Mouse (Mus musculus) urinary bladder, adult 2 months (tissue): Measurements from ENCODE around the gene Sipa1l3. TPM values are rescaled to one million over a fixed set of nuclear protein-coding genes. Genes with fewer than 3 reads are reported as not detected.

ENCODE experiments used
- DNase-seq: peaks from one replicate; pipeline ENCODE4 v3.0.0; 2022; ENCODE audit warnings: low spot score
- polyA plus RNA-seq: library from polyadenylated mRNA; depleted of rRNA; stranded (reverse); fragments of >200 nt; gene quantifications from 2 replicates; pipeline ENCODE4 v1.2.3, GENCODE M21; 2012

The Sipa1l3 gene
- polyA plus RNA-seq, 1 experiment: 18.4 TPM

DNA sequence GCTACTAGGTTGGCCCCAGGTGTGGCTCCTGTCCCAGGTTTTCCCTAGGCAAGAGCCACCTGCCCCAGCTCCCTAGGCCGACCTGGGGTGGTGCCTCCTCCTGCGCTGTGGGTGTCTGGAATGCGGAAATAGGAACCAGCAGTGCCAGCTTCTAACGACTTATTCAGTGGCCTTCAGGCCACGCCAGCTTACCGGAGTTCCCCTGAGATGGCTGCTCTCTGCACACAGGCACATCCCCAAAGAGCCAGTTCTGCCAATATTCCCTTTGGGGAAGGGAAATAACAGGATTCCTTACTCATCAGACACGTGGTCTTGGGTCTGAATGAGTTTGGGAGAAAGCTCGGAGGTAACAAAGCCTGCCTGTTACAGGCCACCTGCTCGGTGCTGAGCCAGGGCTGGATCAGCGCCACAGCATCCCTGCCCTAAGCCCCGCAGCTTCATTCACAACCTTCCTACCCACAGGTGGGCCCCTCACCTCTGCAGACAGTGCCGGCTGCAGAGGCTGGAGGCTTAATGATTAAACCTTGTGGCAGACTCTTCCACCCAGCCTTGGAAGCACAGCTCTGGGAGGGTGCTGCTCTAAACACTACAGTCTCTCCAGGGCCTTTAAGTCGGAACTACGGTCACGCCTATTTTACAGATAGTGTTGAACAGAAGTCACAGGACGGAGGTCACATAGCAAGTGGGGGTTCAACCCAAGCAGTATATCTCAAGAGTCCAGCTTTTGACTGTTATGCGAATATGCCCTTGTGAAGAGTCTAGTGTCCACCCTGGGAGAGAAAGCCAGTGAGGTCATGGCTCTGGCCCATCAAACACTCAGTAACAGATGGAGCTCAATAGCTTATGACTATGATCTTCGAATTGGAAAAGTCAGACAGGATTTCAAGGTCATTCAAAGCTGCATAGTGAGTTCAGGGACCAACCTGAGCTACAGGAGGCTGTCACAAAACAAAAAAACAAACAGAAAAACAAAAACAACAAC is 12.8 kb downstream of the Sipa1l3 start:
- no peak for DNase-seq

DNA sequence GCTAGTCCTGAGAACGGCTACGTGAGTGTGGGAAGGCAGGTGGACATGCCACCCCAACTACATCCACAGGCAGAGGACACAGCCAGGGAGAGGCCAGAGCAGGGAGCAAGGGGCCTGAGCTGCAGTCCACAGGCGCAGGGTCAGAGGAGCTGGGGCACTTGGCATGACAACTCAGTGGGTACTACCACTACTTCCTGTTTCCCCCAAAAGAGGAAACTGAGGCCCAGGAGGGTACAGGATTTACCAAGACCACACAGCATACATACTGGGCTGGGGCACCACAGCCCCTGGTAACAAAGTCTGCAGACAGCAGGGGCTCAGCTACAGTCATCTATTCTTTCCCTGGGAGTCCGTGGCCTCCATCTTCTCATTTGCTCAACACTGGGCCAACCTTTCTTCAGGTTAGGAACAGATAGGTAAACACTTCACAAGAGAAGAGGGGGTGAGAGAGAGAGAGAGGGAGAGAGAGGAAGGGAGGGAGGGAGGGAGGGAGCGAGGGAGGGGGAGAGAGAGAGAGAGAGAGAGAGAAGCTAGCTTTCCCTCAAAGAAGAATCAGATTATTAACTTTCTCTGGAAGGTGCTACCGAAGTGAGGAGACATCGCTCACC is 13.7 kb downstream of the Sipa1l3 start:
- DNase-seq: no peak

DNA sequence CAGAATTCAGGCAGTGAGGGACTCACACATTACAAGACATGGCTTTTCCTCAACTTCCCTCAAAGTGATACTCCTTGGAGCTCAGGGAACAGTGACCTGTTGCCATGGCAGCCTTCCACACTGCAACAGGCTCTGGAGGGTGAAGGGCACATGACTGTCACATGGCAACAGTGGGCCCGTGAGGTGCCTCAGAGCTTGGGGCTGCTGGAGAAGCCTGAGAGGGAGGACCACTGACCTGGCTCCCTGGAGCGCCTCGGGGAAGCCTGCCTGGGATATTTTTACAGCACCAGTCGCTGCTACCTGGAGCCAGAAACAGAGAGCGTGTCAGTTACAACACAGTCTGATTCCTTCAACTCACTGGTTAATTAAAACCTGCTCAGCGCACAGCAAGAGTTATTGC is 14.8 kb downstream of the Sipa1l3 start:
- DNase-seq: no peak

DNA sequence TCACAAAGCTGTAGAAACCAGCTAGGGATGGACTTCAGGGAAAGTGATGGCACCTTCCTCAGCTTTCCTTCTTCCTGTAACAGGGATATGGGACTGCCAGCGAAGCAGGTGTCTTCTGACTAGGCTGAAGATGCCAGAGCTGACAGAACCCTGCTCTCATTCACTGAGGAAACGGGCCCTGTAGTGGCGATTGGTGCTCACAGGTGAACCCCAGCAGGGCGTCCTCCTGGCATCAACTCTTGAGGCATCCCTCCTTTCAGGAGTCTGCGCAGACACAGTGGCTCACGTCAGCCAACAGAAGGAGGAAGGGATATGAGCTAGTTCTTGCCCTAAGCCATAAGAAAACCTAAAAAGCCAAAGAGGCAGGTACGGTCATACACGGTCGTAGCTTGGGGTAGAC is 17.2 kb downstream of the Sipa1l3 start:
- DNase-seq: no peak

DNA sequence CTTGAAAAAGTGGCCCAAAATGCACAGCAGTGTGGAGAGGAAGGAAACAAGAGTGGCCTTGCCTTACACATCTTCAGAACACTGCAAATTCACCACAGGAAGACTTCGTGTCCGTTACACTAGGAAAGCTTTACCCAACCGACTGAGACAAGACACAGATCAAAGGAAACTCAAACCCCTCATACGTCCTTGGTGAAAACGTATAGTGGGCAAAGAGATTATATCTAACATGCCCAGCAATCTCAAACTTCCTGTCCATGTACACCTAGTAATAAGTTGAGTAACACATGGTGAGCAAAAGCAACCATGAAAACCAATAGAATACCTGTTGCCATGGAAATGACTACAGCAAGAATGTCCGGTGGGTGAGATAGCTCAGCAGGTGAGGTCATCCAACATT is 19.4 kb downstream of the Sipa1l3 start:
- DNase-seq: no peak

DNA sequence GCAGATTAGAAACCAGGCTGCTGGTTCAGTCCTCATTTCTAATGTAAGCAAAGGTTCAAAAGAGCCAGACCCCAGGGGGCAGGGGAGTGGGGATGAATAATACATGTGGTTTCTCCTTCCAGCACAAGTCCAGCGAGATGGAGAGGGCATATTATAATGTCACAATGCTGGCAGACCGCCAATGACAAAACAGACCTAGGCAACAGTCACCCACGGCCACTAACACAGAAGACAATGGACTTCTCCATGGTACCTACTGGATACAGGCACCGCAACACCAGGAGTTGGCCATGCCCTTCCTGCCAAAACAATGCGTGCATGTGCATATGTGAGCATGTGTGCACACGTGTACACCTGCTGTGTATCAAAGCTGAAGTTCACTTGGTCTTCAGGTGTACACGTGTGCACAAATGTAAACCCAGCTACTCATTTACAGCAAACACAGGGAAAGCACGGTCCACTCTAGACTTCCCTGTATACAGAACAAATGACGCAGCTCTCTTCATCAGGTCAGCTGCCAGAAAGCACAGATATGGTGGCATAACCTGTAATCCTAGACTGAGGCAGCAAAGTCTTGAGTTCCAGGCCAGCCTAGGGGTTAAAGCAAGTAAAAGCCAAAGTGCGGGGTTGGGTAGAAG is 21.4 kb downstream of the Sipa1l3 start:
- DNase-seq: no peak

DNA sequence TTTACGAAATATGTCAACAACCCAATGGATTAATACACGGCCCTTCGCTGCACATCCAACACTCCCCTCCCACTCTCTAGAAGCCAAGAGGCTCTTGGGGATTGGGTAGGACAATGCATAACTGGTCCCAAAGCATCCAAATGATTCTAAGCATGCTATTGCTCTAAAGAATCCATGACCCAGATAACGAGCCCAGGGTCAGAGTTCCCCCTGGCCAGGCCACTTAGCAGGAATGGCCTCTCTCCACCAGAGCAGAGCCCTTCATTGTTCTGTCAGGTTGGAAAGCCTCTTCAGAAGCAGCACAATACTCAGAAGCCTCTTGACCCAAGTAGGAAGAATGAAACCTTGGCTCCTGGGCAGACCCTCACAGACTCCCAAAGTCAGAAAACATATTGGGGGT is 22.1 kb downstream of the Sipa1l3 start:
- no peak for DNase-seq

DNA sequence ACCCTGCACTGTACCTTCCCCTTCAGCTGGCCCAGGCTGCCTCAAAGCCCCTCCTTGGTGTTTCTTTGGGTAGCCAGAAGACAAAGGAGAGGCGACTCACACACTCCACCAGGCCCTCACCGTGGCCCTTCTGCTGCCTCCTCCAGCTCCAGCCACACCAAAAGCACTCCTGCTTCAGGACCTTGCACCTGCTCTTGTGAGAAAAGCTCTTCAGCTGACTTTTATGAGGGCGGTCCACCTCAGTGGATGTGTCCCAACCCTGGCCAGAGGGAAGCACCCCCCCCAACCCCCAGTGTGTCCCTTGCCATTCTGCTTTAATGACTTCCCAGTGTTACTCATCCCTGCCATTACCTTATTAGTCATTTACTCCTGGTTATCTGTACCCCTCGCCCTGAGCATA is 22.6 kb downstream of the Sipa1l3 start:
- DNase-seq: no peak

DNA sequence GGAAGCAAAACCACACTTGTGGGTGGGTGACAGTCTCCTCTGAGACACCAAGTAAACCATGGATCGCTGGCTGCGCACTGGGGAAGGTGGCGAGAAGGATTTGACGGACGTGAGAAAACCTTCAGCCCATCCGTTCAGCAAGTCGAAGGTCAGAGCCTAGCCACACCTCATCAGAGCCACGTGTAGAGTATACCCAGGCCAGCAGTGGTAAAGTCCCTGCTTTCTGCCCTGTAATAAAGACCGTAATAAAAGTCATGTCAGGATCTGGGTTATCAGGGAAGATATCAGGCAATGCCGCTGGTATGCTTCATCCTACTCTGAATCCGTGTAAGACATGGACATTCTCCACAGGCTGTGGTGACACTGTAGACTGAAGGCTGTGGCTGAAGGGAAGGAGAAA is 23.6 kb downstream of the Sipa1l3 start:
- DNase-seq: no peak

DNA sequence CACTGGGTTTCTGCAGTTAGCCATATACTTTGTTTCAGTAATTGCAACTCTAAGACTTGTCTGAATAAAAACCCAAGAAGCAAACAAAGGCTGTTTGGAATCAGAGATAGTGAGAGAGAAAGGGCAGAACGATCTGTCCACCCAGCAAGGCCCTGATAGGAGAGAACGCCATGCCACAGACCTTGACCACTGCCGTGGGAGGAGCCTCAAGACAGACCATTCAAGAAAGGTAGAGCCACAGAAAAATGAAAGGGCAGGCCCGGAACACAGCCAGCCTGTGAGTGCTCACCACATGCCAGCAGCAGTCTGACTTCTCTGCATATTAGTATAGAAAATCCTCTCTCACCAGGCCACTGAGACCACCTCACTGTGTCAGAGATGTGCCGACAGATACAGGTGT is 24.4 kb downstream of the Sipa1l3 start:
- DNase-seq: no peak

DNA sequence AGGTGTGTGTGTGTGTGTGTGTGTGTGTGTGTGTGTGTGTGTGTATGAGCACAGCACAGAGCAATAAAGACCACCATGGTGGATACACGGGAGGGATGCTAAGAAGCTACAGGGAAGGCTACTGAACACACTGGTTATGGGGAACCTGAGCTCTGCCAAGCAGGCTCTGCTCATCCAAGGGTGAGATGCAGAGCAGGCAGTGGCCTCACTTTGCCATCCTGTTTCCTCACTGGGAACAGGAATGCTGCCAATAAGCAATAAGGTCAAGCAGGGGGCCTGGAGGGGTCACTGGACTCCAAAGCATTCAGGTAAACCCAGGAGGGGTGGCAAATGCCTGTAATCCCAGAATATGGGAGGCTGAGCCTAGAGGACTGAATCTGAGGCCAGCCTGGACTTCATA is 25.4 kb downstream of the Sipa1l3 start:
- DNase-seq: no peak

DNA sequence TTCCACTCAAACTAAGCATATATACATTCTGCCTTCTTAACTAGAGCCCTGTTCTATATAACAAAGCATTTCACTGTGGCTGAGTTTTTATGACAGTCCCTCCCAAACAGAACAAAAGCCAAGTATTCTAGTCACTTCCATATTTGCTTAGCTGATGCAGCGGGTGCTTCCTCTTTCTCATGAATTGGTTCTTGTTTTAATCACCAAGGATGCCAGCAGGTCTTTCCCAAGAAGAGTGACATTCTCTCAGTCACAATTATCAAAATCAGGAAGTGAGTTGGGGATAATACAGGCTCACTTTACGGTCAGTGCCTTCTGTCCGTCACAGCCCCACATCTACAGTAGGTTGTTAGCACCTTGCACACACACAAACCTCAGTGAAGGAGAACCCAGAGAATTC is 26.6 kb downstream of the Sipa1l3 start:
- DNase-seq: no peak

DNA sequence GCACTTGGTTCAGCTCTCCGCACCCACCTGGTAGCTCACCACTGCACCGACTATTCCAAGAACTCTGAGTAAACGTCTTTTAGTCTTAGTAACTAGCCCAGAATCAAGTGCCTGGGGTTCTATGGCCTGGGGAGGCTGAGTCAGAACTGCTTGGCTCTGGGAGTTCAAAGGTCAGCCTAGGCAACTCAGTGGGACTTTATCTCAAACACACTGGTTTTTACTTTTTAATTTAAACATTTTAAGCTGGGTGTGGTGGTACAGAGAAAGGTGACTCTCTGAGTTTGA is 27.0 kb downstream of the Sipa1l3 start:
- no peak for DNase-seq

DNA sequence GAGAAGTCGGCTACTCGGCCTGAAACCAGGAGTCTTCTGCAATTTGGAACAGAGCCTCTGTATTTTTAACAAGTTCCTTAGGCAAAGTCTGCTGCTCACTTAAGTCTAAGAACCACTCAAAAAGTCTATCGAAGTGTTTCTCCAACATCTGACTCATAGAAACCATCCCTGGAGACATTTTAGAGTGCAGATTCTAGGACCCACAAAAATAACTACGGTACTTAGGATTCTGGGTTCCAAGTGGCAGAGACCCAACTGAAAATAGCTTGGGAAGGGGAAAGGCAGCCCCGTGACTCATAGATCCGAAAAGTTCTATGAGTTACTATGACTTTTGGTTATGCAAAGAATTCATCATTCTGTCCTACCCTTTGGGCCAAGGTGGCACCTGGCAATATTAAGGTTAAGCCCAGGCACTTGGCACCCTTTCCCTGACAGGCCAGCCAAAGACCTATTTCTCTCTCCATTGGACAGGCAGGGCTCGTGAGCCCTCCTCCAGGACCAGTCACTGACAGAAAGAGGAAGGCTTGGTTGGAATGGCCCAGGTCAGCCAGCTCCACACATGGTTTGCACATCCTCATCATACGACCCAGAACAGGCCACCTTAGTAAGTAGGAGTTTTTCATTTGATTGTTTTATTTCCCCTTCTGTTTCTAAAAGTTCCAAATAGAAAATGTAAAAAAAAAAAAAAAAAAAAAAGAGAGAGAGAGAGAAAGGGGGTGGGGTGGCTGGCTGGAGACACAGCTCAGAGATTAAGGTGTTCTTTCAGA is 27.6 kb downstream of the Sipa1l3 start:
- DNase-seq: no peak

DNA sequence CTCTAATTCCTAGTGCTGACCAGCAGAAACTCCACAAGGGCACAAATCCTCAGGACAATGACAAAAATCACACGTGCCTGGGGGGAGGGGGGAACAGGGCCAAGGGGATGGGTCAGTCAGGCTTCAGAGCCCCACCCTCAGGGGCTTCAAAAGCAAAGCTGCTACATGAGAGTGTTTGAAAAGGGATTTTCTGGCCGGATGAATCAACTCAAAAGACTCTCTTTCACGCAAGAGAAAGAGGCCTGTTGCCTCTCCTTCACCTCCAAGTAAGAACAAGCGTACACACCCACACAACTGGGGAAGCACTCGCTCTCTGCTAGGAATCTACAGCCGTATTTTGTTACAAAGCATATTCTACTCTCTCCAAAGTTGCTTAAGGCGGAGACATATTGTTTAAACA is 28.6 kb downstream of the Sipa1l3 start:
- no peak for DNase-seq

DNA sequence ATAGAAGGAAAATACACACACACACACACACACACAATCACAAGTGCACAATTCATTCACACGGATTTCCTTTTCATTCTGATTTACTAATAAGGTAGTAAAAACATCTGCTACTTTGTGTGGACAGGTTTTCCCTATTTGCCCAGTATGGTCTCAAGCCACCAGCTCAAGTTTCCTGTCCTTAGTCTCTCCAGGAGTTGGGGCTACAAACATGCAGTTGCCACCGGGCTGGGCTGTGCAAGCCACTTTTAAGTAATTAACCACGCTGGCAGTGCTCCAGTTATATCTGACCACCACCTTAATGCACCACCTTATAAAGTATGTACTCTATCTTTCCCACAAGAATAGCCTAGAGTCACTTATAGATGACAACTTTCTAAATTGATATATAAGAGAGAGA is 29.1 kb downstream of the Sipa1l3 start:
- DNase-seq: no peak

DNA sequence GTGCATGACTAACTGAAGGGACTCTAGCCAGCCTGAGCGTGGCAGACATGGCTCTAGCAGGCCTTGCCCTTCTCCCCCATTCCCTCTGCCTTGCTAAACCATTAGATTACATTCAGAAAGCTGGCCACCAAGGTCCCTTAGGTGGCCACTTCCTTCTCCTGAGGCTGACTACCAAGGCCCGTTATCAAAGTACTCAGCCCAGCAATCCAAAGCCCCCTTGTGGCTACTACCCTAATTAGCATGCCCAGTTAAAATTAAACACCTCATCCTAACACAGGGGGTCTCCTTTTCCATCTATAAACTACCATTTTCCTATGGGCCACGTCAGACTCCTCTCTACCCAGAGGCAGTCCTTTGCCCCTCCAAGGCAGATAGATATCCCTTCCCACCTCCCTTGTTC is 31.7 kb downstream of the Sipa1l3 start:
- no peak for DNase-seq

DNA sequence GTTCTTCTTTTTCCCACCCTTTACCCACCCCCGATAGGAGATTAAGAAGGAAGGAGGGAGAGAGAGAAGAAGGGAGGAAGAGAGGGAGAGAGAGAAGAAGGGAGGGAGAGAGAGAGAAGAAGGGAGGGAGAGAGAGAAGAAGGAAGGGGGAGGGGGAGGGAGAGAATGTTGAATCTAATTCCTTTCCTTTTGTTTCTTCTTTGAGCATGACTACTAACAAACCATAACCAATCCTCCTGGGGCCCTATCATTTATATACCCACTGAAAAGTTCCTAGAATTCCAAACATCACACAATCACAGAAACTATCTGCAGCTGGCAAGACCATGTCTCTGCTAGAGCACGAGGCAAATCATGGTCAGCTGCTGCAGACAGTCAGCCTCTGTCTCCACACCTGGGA is 32.7 kb downstream of the Sipa1l3 start:
- no peak for DNase-seq

DNA sequence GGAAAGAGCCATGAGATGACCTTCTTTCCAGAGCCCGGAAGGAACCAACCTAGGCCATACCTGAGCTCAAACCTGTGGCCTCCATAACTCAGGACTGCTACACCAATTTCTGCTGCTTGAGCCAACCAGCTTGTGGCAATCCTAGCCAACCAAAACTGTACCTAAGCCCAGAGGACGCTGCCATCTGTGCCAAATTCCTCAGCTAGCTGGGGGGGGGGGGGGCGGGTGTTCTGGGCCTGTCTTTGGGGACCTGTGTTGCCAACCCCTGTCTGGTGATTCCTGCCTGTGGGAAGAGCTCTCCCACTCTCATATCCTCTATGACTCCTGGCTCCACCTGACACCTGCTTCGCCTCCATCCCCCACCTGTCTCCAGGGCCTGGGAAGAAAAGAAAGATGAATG is 34.9 kb downstream of the Sipa1l3 start:
- DNase-seq: no peak

DNA sequence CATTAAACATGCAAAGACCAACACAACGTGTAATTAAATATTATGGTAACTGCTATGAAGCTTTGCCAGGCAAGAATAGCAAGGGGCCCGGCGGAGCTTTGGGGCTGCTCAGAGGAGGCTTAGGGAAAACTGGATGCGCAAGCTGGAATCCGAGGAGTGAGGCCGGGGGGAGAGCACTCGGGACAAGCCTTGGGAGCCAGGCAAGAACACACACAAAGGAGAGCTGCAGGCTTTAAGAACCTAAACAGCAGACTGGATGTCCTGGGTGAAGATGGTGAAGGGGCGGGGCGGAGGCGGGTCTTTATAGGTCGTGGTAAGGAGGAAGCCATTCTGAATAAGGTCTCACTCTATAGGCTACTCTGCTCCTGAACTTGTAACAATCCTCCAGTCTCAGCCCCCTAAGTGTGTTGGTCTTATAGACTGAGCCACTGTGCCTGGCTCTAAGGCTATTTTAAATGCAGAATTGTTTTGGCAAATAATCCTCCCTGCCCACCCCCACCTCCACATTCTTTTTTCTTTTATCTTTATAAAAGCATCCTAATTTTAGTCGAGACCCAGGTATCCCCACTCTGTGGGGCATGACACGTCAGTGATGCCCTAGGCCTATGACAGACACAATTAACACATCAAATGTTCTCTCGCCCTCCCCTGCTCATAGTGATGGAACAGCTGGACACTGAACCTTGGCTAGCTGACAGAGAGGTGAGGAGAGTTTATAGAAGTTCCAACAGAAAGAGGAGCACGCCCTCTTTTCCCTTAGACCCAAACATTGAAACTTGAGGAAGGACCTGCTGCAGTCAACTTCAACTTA is 36.9 kb downstream of the Sipa1l3 start:
- no peak for DNase-seq

DNA sequence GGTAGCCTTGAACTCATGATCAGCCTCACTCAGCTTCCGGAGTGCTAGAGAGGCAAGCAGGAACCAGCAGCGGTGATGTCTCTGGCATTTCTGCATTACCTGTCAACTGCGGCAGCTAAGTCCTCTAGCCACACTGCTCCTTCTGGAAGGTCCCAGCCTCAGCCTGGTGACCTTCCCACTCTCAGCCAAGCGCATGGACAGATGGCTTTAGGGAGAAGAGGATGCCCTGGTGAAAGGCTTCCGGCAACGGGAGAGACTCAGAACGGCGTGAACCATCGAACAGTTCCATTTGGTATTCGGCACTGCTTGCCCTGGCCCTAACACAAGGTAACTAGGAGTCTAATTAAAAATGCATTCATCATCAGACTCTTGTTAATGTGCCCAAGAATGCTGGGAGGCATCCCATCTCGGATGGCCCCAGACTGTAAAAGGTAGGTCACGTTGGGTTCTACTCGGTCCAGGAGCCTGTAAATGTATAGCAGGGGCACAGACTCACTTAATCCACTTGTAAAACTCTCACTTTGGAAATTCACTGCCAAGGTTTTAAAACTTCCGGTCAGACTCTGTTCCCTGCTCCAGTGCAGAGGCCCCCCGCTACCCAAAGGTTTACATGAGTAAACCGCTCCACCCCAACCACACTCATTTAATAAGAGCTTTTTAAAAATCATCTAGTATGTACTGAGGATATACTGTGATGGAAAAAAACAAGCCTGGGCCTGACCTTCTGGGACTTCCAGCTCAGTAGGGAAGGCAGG is 37.7 kb downstream of the Sipa1l3 start:
- no peak for DNase-seq
